Mouse (Mus musculus): Measurements from ENCODE around the gene Bub1.

DNA sequence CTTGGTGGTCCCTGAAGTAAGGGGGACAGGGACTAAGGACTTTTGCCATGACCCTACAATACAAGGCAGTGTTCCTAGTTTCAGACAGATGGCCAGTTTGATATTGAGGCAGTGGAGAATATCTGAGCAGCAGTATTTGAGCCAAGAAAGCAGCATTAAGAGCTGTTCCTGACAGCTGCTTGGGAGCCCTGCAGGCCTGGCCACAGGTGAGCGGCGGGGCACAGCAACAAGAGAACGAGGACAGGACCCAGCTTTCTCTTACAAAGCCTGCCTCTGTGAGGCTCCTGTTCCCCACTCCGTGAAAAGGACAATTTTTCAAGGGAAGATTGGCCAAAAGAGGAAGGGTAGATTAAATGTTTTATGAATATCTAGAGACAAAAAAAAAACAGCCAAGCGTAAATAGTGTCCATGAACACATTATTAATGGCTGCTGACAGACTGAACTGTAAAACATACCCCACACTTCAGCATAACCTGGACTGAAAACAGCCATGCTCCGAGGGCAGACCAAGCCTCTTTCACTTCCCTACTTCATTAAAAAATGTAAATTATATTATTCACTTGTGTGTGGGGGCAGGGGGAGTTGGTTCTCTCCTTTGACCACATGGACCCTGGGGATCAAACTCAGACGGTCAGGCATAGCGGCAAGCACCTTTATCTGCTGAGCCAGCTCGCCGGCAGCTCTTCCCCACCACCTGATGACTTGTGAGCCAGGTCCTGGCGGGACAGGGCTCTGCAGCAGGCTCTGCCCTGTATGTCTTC lies 79.6 kb downstream of the Bub1 start:
- TF ChIP-seq EP300 (IDR thresholded peaks at IDR 0.05; ENCODE audit: low read depth) (no peak), CTCF (IDR thresholded peaks at IDR 0.05; ENCODE audit: low read depth) (no peak)
